Mouse (Mus musculus): ENCODE data around the gene Cacna2d3.
A peak's percentile ranks its signal among the peaks of the same experiment; 100 is the strongest.

Cacna2d3 gene

DNA sequence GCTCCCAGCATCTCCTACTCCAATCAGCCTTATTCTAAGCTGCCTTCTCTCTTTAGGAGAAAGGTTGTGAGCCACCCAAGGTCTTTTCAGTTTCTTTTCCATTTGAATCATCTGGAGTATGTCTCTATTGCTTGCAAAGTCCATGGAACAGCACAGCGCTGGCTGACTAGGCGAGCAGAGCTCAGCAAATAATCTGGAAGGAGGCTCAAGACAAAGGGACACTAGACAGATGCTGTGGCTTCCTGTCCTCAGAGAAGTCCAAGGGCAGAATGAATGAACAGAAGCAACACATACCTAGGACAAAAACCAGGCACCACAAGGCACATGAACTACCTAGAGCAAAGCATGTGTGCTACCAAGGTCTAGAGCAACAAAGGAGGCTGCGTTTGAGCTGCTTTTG is 328.8 kb downstream of the Cacna2d3 start:
- no peak for DNase-seq (ENCODE audit: low read depth, low spot score)

DNA sequence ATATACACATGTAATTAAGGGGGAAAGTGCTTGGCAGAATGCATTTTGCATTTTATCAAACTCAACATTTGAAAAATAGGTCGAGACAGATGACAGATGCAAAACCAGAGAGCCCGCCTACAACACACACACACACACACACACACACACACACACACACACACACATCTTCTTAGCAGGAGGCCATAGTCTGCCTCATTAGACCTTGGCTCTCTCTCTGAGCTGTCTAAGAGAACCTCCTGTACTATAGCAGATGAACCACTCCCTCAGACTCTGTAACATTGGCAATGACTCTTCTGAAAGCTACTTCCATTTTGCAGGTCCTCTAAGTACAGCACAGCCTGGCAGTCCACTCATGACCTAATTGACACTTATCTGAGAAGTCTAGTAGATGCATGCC is 330.2 kb downstream of the Cacna2d3 start:
- DNase-seq (ENCODE audit: low read depth, low spot score) = no peak

GRCm38 (mm10) chr14:29387761-29388160 is 333.9 kb downstream of the Cacna2d3 start:
- no peak for DNase-seq (ENCODE audit: low read depth, low spot score)

DNA sequence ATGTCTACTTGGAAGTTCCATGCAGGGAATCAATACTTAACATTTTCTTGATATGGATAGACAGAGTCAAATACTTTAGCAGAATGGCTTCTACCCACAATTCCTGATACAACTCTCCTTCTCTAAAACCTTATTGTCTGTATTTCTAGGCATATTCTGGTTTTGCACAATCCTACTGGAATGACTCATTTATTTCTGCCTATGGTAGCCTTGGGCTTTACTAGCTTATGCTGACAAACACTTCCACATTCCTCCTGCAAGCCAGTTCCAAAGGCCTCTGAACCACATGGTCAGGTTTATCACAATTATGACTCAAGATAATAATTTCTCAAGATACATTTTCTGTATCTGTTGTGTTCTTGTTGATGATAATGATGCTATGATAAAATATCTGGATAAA is 336.2 kb downstream of the Cacna2d3 start:
- no peak for DNase-seq (ENCODE audit: low read depth, low spot score)

DNA sequence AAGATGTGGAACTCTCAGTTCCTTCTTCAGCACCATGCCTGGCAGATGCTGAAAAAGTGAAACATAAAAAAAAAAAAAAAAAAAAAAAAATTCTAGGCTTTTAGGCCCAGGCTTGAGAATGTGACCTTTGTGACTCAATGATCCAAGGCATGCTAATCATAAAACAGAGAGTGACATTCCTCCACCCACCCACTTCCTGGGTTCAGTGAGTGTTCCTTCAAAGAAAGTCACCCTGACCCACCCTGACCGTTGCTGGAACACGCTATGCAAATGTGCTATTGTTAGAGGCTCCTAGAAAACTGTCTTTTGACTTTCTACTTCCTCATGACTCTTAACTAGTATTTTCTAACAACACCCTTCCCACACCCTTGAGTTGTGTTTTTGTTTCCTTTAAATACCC is 338.9 kb downstream of the Cacna2d3 start:
- no peak for DNase-seq (ENCODE audit: low read depth, low spot score)

DNA sequence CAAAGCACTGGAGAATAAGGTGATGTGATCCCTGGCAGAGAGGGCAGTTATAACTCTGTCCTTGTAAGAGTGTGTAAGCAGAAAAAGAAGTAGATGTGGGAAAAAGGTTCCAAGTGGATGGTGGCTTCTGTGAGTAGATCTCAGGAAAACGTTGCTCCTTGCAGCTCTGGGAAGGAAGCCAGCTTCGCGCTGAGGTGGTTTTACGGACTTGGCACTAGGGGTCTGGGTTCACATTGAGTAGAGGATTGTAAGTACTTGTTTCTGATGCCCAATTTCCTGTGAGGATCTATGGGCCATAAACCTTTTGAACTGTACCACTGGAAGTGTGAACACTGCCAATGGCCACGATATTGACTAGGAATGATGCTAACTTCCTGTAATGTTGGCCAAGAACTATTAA is 354.8 kb downstream of the Cacna2d3 start:
- DNase-seq (ENCODE audit: low read depth, low spot score) = no peak

GRCm38 (mm10) chr14:29362448-29362847 is 359.2 kb downstream of the Cacna2d3 start:
- DNase-seq (ENCODE audit: low read depth, low spot score) = no peak

- DNase-seq (ENCODE audit: low read depth, low spot score) = no peak
Measured at GRCm38 (mm10) chr14:29350627-29351026, 371.0 kb downstream of the Cacna2d3 start.

DNA sequence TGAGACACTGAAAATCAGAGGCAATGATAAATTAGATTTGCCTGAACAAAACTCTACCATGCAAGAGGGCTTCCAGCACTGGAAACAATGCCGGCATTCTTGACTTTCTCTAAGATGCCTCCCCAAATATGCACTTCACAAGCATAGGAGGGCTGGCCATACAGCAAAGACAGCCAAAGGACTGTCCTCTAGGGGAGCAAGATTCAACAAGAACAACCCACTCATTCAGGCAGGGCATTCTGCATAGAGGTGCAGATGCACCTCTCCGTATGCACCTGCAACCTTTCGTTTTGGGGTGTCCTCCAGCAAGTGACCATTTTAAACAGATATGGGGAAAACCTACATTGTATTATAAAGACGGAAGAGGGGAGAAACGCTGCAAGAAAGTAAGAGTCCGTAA is 380.1 kb downstream of the Cacna2d3 start:
- DNase-seq (ENCODE audit: low read depth, low spot score) = no peak

DNA sequence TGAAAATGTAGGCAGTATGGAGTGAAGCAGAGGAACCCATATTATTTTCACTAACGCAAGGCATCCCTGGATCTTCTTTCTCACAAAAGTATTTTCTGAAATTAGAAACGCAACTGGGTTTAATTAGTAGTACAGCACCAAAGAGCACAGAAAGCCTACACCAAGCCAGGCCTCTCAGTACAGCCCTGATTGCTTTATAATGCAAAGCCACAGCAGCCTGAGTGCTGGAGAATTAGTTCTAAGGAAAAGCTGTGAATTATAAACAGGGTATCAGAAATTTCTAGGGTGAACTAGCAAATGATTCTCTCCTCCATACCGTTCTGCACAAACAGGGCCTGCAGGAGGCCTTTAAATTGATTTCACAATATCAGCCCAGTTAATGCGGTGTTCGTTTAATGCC is 380.9 kb downstream of the Cacna2d3 start:
- DNase-seq (ENCODE audit: low read depth, low spot score) = no peak

DNA sequence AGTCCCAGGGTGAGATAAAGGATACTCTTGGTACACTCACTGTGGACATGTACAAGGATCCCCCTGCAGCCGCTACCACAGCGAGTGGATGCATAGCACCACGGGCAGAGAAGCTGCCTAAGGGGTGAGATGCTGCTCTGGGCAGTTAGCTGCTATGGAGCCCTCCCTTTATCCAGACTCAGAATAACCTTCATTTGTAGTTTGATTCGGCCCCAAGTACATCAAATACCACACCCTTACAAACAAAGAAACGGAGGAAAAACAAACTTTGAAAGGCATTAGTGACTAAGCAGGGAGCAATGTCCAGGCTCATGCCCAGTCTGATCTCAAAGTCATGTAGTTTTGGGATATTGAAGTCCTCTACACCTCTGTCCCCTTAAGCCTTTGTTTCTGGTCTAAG is 386.8 kb downstream of the Cacna2d3 start:
- DNase-seq (ENCODE audit: low read depth, low spot score) = no peak

- no peak for DNase-seq (ENCODE audit: low read depth, low spot score)
Measured at GRCm38 (mm10) chr14:29334216-29334615, 387.4 kb downstream of the Cacna2d3 start.

GRCm38 (mm10) chr14:29324430-29324782 is 397.3 kb downstream of the Cacna2d3 start:
- no peak for DNase-seq (ENCODE audit: low read depth, low spot score)

DNA sequence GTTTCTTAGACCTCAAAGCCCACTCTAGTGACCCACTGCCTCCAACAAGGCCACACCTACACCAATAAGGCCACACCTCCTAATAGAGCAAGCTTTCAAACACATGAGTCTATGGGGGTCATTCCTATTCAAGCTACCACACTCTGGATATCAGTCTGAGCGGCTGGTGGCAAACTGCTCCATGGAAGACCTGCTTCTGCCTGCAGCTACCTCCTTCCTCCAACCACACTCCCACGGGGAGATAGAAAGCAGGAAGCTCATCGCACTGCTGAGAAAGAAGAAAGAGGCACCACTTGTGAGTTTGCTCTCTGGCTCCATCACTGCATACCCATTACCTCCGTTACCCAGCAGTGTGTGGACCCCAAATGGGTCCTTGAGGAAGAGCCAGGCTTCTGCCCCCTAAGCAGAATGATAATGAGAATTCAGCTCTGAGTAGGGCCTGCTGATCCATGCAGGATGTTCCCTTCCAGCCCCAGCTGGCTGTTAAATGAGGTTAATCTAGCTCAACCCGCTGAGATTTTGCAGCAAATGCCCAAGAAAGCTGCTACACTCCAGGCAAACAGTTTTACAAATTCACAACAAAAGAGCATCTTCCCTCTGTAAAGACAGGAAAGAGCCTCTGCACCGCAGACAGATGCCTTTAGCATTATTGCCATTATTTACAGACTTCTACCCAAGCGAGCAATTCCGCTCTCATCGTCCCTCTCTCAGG is 397.8 kb downstream of the Cacna2d3 start:
- DNase-seq (ENCODE audit: low read depth, low spot score) = no peak

DNA sequence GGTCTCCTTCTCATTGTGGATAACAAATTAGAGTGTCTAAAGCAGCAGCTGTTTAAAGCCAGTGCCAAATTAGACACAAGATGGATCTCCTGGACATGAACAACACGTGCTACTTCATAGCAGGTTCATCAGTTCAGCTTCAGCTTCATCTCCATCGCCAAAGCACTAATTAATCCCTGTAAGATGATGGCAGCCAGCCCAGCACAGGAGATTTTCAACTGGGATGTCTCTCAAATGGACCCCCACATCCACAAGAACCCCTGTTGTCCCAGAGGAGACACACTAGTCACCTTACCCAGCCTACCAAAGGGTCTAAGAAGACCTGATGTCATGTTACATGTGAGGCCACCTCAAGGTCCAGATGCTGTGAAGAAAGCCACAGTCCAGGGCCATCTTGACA is 408.2 kb downstream of the Cacna2d3 start:
- no peak for DNase-seq (ENCODE audit: low read depth, low spot score)

DNA sequence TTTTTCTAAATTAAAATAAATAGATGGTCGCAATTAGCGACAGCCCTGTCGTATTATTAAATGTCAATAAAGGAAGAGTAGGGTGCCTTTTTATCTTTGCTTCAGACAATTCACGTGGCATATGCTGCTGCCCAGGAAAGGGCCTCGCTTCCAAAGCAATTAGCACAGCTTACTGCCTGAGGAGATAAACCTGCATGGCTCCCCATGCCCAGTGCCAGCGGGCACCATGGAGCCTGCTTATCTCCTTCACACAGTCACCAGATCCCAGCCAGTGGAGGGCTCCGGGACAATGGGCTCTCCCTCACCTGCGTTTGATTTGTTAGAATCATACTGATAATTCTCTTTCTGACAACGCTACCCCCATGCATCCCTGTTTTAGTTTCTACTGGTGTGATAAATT is 416.0 kb downstream of the Cacna2d3 start:
- DNase-seq (ENCODE audit: low read depth, low spot score) = no peak

GRCm38 (mm10) chr14:29296185-29296754 is 425.4 kb downstream of the Cacna2d3 start:
- DNase-seq (ENCODE audit: low read depth, low spot score) = no peak

DNA sequence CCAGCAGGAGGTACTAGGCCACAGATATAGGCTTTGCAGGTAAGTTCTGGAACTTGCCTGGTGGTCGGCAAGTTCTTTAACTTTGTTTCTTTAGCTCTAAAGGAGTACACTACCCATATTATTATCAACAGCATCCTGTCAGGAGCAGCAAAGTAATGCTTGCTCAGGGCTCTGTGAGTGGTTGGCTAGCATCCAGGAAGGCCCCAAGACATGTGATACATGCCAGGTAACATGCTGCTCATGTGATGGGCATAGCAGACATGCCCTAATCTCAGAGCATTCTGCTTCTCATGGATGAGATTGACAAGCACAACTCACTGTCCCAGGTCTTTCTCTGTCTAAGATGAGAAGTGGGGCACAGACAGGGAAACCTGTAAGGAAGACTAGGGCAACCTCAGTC is 442.8 kb downstream of the Cacna2d3 start:
- DNase-seq (ENCODE audit: low read depth, low spot score) = no peak

- no peak for DNase-seq (ENCODE audit: low read depth, low spot score)
Measured at GRCm38 (mm10) chr14:29278401-29278800, 443.3 kb downstream of the Cacna2d3 start.

DNA sequence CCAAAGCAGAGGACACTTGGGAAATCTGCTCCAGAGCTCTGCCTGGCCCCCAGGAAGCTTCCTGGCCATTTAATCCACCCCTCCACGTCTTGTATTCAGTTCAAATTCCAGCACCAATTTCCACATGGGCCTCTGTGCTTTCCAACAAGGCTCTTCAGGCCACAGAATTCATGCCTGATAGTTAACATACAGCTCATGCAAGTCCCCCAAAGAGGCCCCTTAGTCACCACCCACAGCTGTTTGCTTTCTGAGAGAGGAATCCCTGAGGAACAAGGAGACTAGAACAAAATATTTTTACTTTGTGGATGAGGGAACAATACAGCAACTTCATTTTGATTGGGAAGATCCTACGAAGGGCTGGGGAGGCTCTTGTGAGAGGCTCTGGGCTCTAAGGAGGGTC is 444.0 kb downstream of the Cacna2d3 start:
- DNase-seq (ENCODE audit: low read depth, low spot score) = no peak

GRCm38 (mm10) chr14:29273890-29274289 is 447.8 kb downstream of the Cacna2d3 start:
- no peak for DNase-seq (ENCODE audit: low read depth, low spot score)

- DNase-seq (ENCODE audit: low read depth, low spot score) = no peak
Measured at GRCm38 (mm10) chr14:29270541-29270940, 451.1 kb downstream of the Cacna2d3 start.

GRCm38 (mm10) chr14:29269816-29270215 is 451.8 kb downstream of the Cacna2d3 start:
- DNase-seq (ENCODE audit: low read depth, low spot score) = no peak

- peak; percentile 22 for DNase-seq (ENCODE audit: low read depth, low spot score)
Measured at GRCm38 (mm10) chr14:29268609-29269008, 453.1 kb downstream of the Cacna2d3 start.
